Mouse (Mus musculus): ENCODE measurements around the gene BC030499. TPM values are rescaled to one million over a fixed set of nuclear protein-coding genes. Genes with fewer than 3 reads are reported as not detected.

The BC030499 gene
- 0.46 TPM for polyA plus RNA-seq (2014; fragmentation: Illumina TruSeq; extraction: RNeasy Lipid Tissue Mini Kit (QIAGEN cat#74804); ENCODE audit: low read depth, low replicate concordance)

GRCm38 (mm10) chr11:78290654-78291053 lies at the start of gene BC030499:
TSS of gene BC030499 (plus strand) at chr11:78290841.

GRCm38 (mm10) chr11:78245627-78246317 lies 44.9 kb upstream of the BC030499 start, which contains the start of the genes Sdf2 and Supt6:
TSS of gene Sdf2 (plus strand) at chr11:78245746.
TSS of gene Supt6 (minus strand) at chr11:78245987.

GRCm38 (mm10) chr11:78261380-78262352 lies 29.0 kb upstream of the BC030499 start, which contains the start of gene 2610507B11Rik:
TSS of gene 2610507B11Rik (plus strand) at chr11:78261752.

GRCm38 (mm10) chr11:78301357-78302084 lies 10.9 kb downstream of the BC030499 start, which contains the start of gene Spag5:
TSS of gene Spag5 (plus strand) at chr11:78301529.

GRCm38 (mm10) chr11:78322860-78323259 lies 32.2 kb downstream of the BC030499 start, which contains the start of gene Aldoc:
TSS of gene Aldoc (plus strand) at chr11:78322968.

GRCm38 (mm10) chr11:78327634-78328511 lies 37.2 kb downstream of the BC030499 start, which contains the start of gene Pigs:
TSS of gene Pigs (plus strand) at chr11:78328415.

GRCm38 (mm10) chr11:78343381-78344327 lies 53.0 kb downstream of the BC030499 start, which contains the start of gene Unc119:
TSS of gene Unc119 (plus strand) at chr11:78343482.

Other genes with a start within 250 kb of the BC030499 start
- 4.5 TPM for gene Eral1, start 210.5 kb upstream of the BC030499 start, polyA plus RNA-seq (2014; fragmentation: Illumina TruSeq; extraction: RNeasy Lipid Tissue Mini Kit (QIAGEN cat#74804); ENCODE audit: low read depth, low replicate concordance)
- gene Fam222b, start 196.2 kb upstream of the BC030499 start, polyA plus RNA-seq (2014; fragmentation: Illumina TruSeq; extraction: RNeasy Lipid Tissue Mini Kit (QIAGEN cat#74804); ENCODE audit: low read depth, low replicate concordance), result 4.6 TPM
- 0.08 TPM for gene Traf4, start 125.3 kb upstream of the BC030499 start, polyA plus RNA-seq (2014; fragmentation: Illumina TruSeq; extraction: RNeasy Lipid Tissue Mini Kit (QIAGEN cat#74804); ENCODE audit: low read depth, low replicate concordance)
- 5.8 TPM for gene Nek8, start 114.2 kb upstream of the BC030499 start, polyA plus RNA-seq (2014; fragmentation: Illumina TruSeq; extraction: RNeasy Lipid Tissue Mini Kit (QIAGEN cat#74804); ENCODE audit: low read depth, low replicate concordance)
- 44.7 TPM for gene Tlcd1, start 114.1 kb upstream of the BC030499 start, polyA plus RNA-seq (2014; fragmentation: Illumina TruSeq; extraction: RNeasy Lipid Tissue Mini Kit (QIAGEN cat#74804); ENCODE audit: low read depth, low replicate concordance)
- gene Rpl23a, start 107.3 kb upstream of the BC030499 start, polyA plus RNA-seq (2014; fragmentation: Illumina TruSeq; extraction: RNeasy Lipid Tissue Mini Kit (QIAGEN cat#74804); ENCODE audit: low read depth, low replicate concordance), result 243 TPM
- gene Rab34, start 102.4 kb upstream of the BC030499 start, polyA plus RNA-seq (2014; fragmentation: Illumina TruSeq; extraction: RNeasy Lipid Tissue Mini Kit (QIAGEN cat#74804); ENCODE audit: low read depth, low replicate concordance), result 2.0 TPM
- gene Proca1, start 97.4 kb upstream of the BC030499 start, polyA plus RNA-seq (2014; fragmentation: Illumina TruSeq; extraction: RNeasy Lipid Tissue Mini Kit (QIAGEN cat#74804); ENCODE audit: low read depth, low replicate concordance), result 338 TPM
- 11.0 TPM for gene Sdf2, start 45.1 kb upstream of the BC030499 start, polyA plus RNA-seq (2014; fragmentation: Illumina TruSeq; extraction: RNeasy Lipid Tissue Mini Kit (QIAGEN cat#74804); ENCODE audit: low read depth, low replicate concordance)
- 19.5 TPM for gene Supt6, start 44.9 kb upstream of the BC030499 start, polyA plus RNA-seq (2014; fragmentation: Illumina TruSeq; extraction: RNeasy Lipid Tissue Mini Kit (QIAGEN cat#74804); ENCODE audit: low read depth, low replicate concordance)
- 126 TPM for gene 2610507B11Rik, start 29.1 kb upstream of the BC030499 start, polyA plus RNA-seq (2014; fragmentation: Illumina TruSeq; extraction: RNeasy Lipid Tissue Mini Kit (QIAGEN cat#74804); ENCODE audit: low read depth, low replicate concordance)
- gene Spag5, start 10.7 kb downstream of the BC030499 start, polyA plus RNA-seq (2014; fragmentation: Illumina TruSeq; extraction: RNeasy Lipid Tissue Mini Kit (QIAGEN cat#74804); ENCODE audit: low read depth, low replicate concordance), result 48.0 TPM
- 4.2 TPM for gene Aldoc, start 32.1 kb downstream of the BC030499 start, polyA plus RNA-seq (2014; fragmentation: Illumina TruSeq; extraction: RNeasy Lipid Tissue Mini Kit (QIAGEN cat#74804); ENCODE audit: low read depth, low replicate concordance)
- 3.7 TPM for gene Pigs, start 37.6 kb downstream of the BC030499 start, polyA plus RNA-seq (2014; fragmentation: Illumina TruSeq; extraction: RNeasy Lipid Tissue Mini Kit (QIAGEN cat#74804); ENCODE audit: low read depth, low replicate concordance)
- 9.2 TPM for gene Unc119, start 52.6 kb downstream of the BC030499 start, polyA plus RNA-seq (2014; fragmentation: Illumina TruSeq; extraction: RNeasy Lipid Tissue Mini Kit (QIAGEN cat#74804); ENCODE audit: low read depth, low replicate concordance)
- gene Foxn1, start 95.7 kb downstream of the BC030499 start, polyA plus RNA-seq (2014; fragmentation: Illumina TruSeq; extraction: RNeasy Lipid Tissue Mini Kit (QIAGEN cat#74804); ENCODE audit: low read depth, low replicate concordance), result not detected
- 0.41 TPM for gene Slc13a2, start 131.4 kb downstream of the BC030499 start, polyA plus RNA-seq (2014; fragmentation: Illumina TruSeq; extraction: RNeasy Lipid Tissue Mini Kit (QIAGEN cat#74804); ENCODE audit: low read depth, low replicate concordance)
- gene Slc46a1, start 174.9 kb downstream of the BC030499 start, polyA plus RNA-seq (2014; fragmentation: Illumina TruSeq; extraction: RNeasy Lipid Tissue Mini Kit (QIAGEN cat#74804); ENCODE audit: low read depth, low replicate concordance), result 0.31 TPM
- gene Sarm1, start 206.9 kb downstream of the BC030499 start, polyA plus RNA-seq (2014; fragmentation: Illumina TruSeq; extraction: RNeasy Lipid Tissue Mini Kit (QIAGEN cat#74804); ENCODE audit: low read depth, low replicate concordance), result 0.15 TPM
- gene Vtn, start 208.2 kb downstream of the BC030499 start, polyA plus RNA-seq (2014; fragmentation: Illumina TruSeq; extraction: RNeasy Lipid Tissue Mini Kit (QIAGEN cat#74804); ENCODE audit: low read depth, low replicate concordance), result 0.73 TPM
- not detected for gene Sebox, start 212.6 kb downstream of the BC030499 start, polyA plus RNA-seq (2014; fragmentation: Illumina TruSeq; extraction: RNeasy Lipid Tissue Mini Kit (QIAGEN cat#74804); ENCODE audit: low read depth, low replicate concordance)
- gene Tmem199, start 221.3 kb downstream of the BC030499 start, polyA plus RNA-seq (2014; fragmentation: Illumina TruSeq; extraction: RNeasy Lipid Tissue Mini Kit (QIAGEN cat#74804); ENCODE audit: low read depth, low replicate concordance), result 29.0 TPM
- gene Poldip2, start 221.4 kb downstream of the BC030499 start, polyA plus RNA-seq (2014; fragmentation: Illumina TruSeq; extraction: RNeasy Lipid Tissue Mini Kit (QIAGEN cat#74804); ENCODE audit: low read depth, low replicate concordance), result 39.3 TPM
- gene Tnfaip1, start 245.5 kb downstream of the BC030499 start, polyA plus RNA-seq (2014; fragmentation: Illumina TruSeq; extraction: RNeasy Lipid Tissue Mini Kit (QIAGEN cat#74804); ENCODE audit: low read depth, low replicate concordance), result 8.6 TPM
- gene Ift20, start 245.5 kb downstream of the BC030499 start, polyA plus RNA-seq (2014; fragmentation: Illumina TruSeq; extraction: RNeasy Lipid Tissue Mini Kit (QIAGEN cat#74804); ENCODE audit: low read depth, low replicate concordance), result 45.9 TPM

Data from testis, adult 10 weeks (tissue).